Mouse (Mus musculus) hindbrain, postnatal 0 days (tissue): Measurements from ENCODE around the gene Efna3. TPM values are rescaled to one million over a fixed set of nuclear protein-coding genes. Genes with fewer than 3 reads are reported as not detected.

Experiments used
- ATAC-seq: fragments of 200-750 bp; cut with Nextera tagmentation; 2 replicates; pipeline ENCODE4 v1.8.0; 2017; ENCODE audit warnings: mild to moderate bottlenecking, moderate TSS enrichment, moderate library complexity
- DNase-seq: peaks from one replicate; pipeline ENCODE4 v3.0.0-alpha.2; 2015; ENCODE audit warnings: low spot score
- H3K27ac ChIP-seq: fragments of 300-500 bp; sonication (generic); 2 replicates; pipeline ENCODE4 v1.5.1; 2014; ENCODE audit warnings: mild to moderate bottlenecking
- H3K27me3 ChIP-seq: fragments of 300-500 bp; sonication (generic); 2 replicates; pipeline ENCODE4 v1.6.1; 2014; ENCODE audit warnings: low read length, mixed read lengths; ENCODE audit not compliant: insufficient read depth
- H3K36me3 ChIP-seq: fragments of 300-500 bp; sonication (generic); 2 replicates; pipeline ENCODE4 v1.6.1; 2014; ENCODE audit warnings: low read length, mixed read lengths; ENCODE audit not compliant: insufficient read depth
- H3K4me1 ChIP-seq: fragments of 300-500 bp; sonication (generic); 2 replicates; pipeline ENCODE4 v1.6.1; 2014; ENCODE audit warnings: antibody characterized with exemption, low read length, mixed read lengths; ENCODE audit not compliant: insufficient read depth
- H3K4me2 ChIP-seq: fragments of 300-500 bp; sonication (generic); 2 replicates; pipeline ENCODE4 v1.6.1; 2014; ENCODE audit warnings: low read depth, mild to moderate bottlenecking, low read length, moderate library complexity, mixed read lengths
- H3K4me3 ChIP-seq: fragments of 300-500 bp; sonication (generic); 2 replicates; pipeline ENCODE4 v1.5.1; 2014; ENCODE audit warnings: low read length
- H3K9ac ChIP-seq: fragments of 300-500 bp; sonication (generic); replicated peaks from 2 replicates; pipeline ENCODE4 v1.6.1; 2014; ENCODE audit warnings: mild to moderate bottlenecking, low read length, moderate library complexity, mixed read lengths
- H3K9me3 ChIP-seq: fragments of 300-500 bp; sonication (generic); 2 replicates; pipeline ENCODE4 v1.6.1; 2016; ENCODE audit warnings: low read length, mixed read lengths
- CTCF ChIP-seq: IDR thresholded peaks from 2 replicates; pipeline ENCODE4 v1.5.1; 2016; ENCODE audit warnings: antibody characterized with exemption, control low read depth, low read depth
- WGBS: fragments of 180-500 bp; shearing (Covaris S2); extraction: QIAGEN DNeasy Blood & Tissue Kit; methylation state at CpG from one replicate; pipeline ENCODE4 v1.1.7; 2014; 5-methylcytosine and 5-hydroxymethylcytosine counted together
- polyA plus RNA-seq: library from polyadenylated mRNA; unstranded; fragments of >200 nt; fragmentation: Nextera tagmentation; extraction: Ambion mirVana; gene quantifications from 2 replicates; pipeline ENCODE4 v1.2.1, GENCODE M21; 2015
- total RNA-seq: library from RNA; depleted of rRNA; stranded (reverse); fragments of >200 nt; gene quantifications from 2 replicates; pipeline ENCODE4 v1.2.3, GENCODE M21; 2014

Gene Efna3
- total and polyA plus RNA-seq, 2 experiments from 2014 or later = 61.4 to 107 TPM

DNA sequence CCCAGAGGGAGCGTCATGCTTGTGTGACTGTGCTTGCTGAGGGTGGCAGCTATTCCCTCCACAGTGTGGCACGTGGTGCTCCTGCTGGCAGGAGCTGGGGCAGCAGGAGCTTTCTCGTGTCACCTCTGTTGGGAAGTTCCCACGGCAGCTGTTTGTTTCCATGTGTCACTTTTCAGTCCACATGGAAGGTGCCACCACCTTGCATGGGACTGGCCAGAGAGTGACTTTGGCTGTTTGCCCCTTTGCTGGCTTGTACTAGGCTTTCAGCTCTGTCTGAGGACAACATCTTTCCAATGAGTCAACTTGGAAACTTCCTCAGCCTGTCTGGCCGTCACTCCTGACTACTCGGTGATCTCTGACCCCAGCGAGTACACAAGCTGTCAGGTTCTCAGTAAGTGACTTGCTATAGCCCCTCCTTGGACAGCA, 34.2 kb downstream of the Efna3 start:
- H3K27ac ChIP-seq = no peak overlapping the region
- H3K9ac ChIP-seq = no peak overlapping the region
- no peak overlapping the region for H3K4me3 ChIP-seq
- no peak overlapping the region for H3K4me2 ChIP-seq
- H3K4me1 ChIP-seq = no peaks in the 10 kb centered on the region
- DNase-seq (no peak), ATAC-seq (no peak)
- no peaks in the 10 kb centered on the region for H3K36me3 ChIP-seq
- no peak for TF ChIP-seq CTCF
- H3K9me3 ChIP-seq = no peaks in the 10 kb centered on the region
- H3K27me3 ChIP-seq = no peaks in the 10 kb centered on the region
- 44% methylated on average over 7 of the region's 7 CpGs for WGBS

DNA sequence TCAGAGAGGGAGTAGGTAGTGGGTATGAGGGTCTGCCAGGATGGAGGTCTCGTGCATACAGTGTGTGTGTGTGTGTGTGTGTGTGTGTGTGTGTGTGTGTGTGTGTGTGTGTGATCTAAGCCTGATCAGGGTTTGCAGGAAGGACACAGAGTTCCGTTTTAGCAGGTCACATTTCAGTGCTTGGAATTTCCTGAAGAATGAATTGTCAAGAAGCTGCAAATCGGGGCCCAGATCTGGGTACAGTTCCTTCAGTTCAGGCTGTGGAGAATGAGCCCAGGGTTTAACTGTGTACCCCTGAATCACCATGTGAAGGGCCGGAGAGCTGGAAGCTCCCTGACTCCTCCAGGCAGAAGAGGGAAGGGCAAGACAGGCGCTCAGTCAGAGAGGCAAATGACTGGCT, 35.5 kb downstream of the Efna3 start:
- TF ChIP-seq CTCF = no peak
- Histone ChIP-seq H3K27me3 (no peaks in the 10 kb centered on the region), H3K9ac (no peak overlapping the region), H3K36me3 (no peaks in the 10 kb centered on the region), H3K4me2 (no peak overlapping the region), H3K27ac (no peak overlapping the region), H3K4me3 (no peak overlapping the region), H3K4me1 (no peaks in the 10 kb centered on the region), H3K9me3 (no peaks in the 10 kb centered on the region)
- ATAC-seq = no peak
- WGBS = 68% methylated on average over 5 of the region's 5 CpGs
- no peak for DNase-seq

DNA sequence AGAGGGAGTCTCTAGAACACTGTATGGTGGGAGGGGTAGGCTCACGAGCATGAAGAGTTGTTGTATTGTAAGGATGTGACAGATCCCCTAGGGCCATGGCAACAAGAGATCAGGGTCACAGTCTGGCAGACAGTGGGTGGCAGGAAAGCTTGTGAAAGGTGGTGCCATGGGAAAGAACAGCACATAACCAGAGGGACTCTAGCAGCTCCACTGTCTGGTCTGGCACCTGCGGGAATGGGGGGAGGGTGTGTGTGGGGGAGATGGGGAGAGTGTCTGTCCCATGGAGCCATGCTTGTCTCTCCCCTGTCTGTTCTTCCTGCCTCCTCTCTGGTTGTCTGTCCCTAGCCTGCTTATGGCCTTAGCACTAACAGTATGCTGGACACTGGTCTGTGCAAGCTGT, 37.2 kb downstream of the Efna3 start:
- Histone ChIP-seq H3K27me3 (no peaks in the 10 kb centered on the region), H3K27ac (no peak overlapping the region), H3K4me1 (no peaks in the 10 kb centered on the region), H3K36me3 (no peaks in the 10 kb centered on the region), H3K9me3 (no peaks in the 10 kb centered on the region), H3K4me2 (no peak overlapping the region), H3K9ac (no peak overlapping the region), H3K4me3 (no peak overlapping the region)
- TF ChIP-seq CTCF = no peak
- 20% methylated on average over 2 of the region's 2 CpGs for WGBS
- DNase-seq (no peak), ATAC-seq (no peak)

DNA sequence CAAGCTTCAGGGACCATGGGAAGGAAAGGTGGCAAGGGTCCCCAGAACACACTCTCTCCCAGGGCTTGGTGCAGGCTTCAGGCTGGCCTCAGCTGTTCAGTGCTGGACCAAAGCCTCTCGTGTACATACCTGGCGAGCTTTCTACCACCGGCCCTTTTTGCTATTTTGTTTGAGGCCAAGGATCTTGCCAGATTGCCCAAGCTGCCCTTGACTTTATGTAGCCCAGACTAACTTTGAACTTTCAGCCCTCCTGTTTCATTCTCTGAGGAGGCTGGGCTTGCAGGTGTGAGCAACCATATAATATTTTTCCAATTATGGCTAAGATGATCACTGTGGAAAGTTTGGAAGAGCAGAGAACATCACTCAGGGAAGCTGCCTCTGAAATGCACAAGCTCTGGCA, 38.5 kb downstream of the Efna3 start:
- Histone ChIP-seq H3K9ac (no peak overlapping the region), H3K4me3 (no peak overlapping the region), H3K4me2 (no peak overlapping the region), H3K27me3 (no peaks in the 10 kb centered on the region), H3K36me3 (no peaks in the 10 kb centered on the region), H3K4me1 (peaks cover 8% of the 10 kb centered on the region; the same call in 1 of the 2 replicates), H3K9me3 (no peaks in the 10 kb centered on the region), H3K27ac (no peak overlapping the region)
- TF ChIP-seq CTCF = no peak
- DNase-seq = no peak
- WGBS = 87% methylated on average over 3 of the region's 3 CpGs
- no peak for ATAC-seq

DNA sequence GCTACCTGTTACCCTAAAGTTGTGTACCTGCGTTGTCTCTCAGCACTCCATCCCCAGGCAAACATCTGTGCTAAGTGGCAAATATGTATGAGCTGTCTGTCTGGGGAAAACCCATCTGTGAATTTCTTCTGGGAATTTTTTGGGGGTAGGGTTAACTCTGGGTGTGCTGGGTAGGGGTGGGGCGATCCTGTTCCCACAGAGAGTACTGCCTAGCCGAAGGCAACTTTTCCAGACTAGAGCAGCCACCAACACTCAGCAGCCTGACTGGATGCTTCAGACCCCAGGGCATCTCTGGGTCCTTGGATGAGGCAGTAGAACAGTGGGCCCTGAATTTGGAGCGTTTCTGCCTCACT, 40.5 kb downstream of the Efna3 start:
- Histone ChIP-seq H3K4me3 (no peak overlapping the region), H3K4me1 (peaks cover 14% of the 10 kb centered on the region; the same call in 1 of the 2 replicates), H3K9me3 (no peaks in the 10 kb centered on the region), H3K4me2 (0 out of 2 replicates have a peak overlapping the region, but pooled peaks have one; percentile 89), H3K9ac (no peak overlapping the region), H3K27ac (no peak overlapping the region), H3K27me3 (no peaks in the 10 kb centered on the region), H3K36me3 (no peaks in the 10 kb centered on the region)
- no peak for TF ChIP-seq CTCF
- DNase-seq (no peak), ATAC-seq (no peak)
- 23% methylated on average over 4 of the region's 4 CpGs for WGBS

DNA sequence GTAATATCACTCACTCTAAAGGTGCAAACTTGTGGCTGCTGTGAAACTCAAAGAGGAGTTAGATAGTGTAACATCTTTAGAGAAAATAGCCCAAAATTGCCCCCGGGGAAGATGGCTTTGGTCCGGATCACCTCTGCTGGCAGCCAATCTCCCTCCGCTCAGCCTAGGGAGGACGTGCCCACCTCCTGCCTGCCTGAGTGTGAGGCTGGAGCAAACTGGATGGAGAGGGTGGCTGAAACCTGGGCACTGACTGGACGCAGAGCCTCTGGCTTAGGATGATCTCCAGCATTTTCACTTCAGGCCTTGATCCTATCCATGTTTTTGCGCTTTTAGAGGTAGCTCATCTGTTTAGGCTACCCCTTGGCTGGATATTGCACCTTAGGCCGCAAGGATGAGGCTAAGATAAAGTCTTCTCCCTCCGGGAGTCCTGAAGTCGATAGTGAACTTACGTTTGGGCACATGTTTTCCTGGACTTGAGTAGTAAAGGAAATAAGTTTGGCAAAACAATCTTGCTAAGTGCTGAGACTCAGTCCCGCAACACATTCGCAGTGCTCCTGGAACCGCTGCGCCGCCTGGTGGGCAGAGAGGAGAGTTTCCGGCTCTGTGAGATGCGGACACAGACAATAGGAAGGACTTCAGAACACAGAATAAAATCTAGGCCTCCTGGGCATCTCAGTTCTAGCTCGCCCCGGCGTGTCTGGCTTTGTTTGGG, 41.0 kb downstream of the Efna3 start:
- no peak overlapping the region for H3K9ac ChIP-seq

More for the DNA sequence above, 41.0 kb downstream of the Efna3 start:
- WGBS = 11% methylated on average over 20 of the region's 20 CpGs
- Histone ChIP-seq H3K4me3 (peak overlapping the region; percentile 49), H3K27ac (no peak overlapping the region), H3K4me2 (peak overlapping the region; percentile 89), H3K27me3 (no peaks in the 10 kb centered on the region), H3K36me3 (no peaks in the 10 kb centered on the region), H3K9me3 (no peaks in the 10 kb centered on the region), H3K4me1 (peaks cover 14% of the 10 kb centered on the region; the same call in 1 of the 2 replicates)
- ATAC-seq (no peak), DNase-seq (peak; percentile 91)
- TF ChIP-seq CTCF = peak; percentile 94
